Mouse (Mus musculus) brown adipose tissue, adult 24 weeks (tissue): ENCODE measurements around the gene Foxk1. TPM values are rescaled to one million over a fixed set of nuclear protein-coding genes. Genes with fewer than 3 reads are reported as not detected.

Experiments
- H3K27ac ChIP-seq: fragments of 200-500 bp; replicated peaks from 2 replicates; pipeline ENCODE4 v1.5.1; 2012; ENCODE audit warnings: low read depth, mild to moderate bottlenecking, low read length
- H3K4me1 ChIP-seq: fragments of 200-500 bp; 2 replicates; pipeline ENCODE4 v1.6.1; 2012; ENCODE audit warnings: low read length, mixed read lengths; ENCODE audit not compliant: control insufficient read depth, insufficient read depth, insufficient read length
- H3K4me3 ChIP-seq: fragments of 200-500 bp; 2 replicates; pipeline ENCODE4 v1.5.1; 2012; ENCODE audit warnings: low read depth, mild to moderate bottlenecking, low read length, moderate library complexity; ENCODE audit not compliant: insufficient read depth
- polyA plus RNA-seq: library from polyadenylated mRNA; stranded (reverse); fragments of >200 nt; gene quantifications from 2 replicates; pipeline ENCODE4 v1.2.4, GENCODE M21; 2012; ENCODE audit not compliant: missing spikeins, insufficient read depth, insufficient read length

Gene Foxk1
- 7.1 and 8.0 TPM in 2 replicates for polyA plus RNA-seq

DNA sequence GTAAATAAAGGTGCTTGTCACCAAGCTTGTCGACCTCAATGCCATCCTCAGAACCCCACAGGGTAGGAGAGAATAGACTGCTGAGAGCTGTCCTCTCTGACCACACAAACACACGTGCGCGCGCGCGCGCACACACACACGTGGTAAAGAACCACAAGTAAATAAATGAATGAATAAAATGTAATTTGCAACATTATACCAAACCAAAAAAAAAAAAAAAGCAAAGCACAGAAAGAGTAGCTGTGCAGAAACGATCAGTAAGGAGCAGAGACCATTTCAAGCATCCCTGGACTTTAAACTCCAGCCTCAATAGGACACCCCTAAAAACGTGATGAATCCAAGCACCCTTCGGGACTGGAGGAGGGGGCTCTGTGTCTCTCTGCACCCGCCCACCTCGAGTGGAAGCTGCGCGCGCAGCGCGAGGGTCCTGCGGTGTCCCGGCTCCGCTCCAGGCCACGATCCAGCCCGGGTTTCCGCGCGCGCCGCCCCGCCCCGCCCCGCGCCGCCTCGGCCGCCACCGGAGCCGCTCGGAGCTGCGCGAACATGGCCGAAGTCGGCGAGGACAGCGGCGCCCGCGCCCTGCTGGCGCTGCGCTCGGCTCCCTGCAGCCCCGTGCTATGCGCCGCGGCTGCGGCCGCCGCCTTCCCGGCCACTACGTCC is at the start of gene Foxk1:
Gene Foxk1, plus strand, starts transcription at position 517 of the 660 bp plus-strand sequence.
- H3K4me1 ChIP-seq = peaks cover 18% of the 10 kb centered on the region
- peak within 1 kb of the TSS; percentile 98 for H3K4me3 ChIP-seq
- H3K27ac ChIP-seq = peak within 1 kb of the TSS; percentile 38

DNA sequence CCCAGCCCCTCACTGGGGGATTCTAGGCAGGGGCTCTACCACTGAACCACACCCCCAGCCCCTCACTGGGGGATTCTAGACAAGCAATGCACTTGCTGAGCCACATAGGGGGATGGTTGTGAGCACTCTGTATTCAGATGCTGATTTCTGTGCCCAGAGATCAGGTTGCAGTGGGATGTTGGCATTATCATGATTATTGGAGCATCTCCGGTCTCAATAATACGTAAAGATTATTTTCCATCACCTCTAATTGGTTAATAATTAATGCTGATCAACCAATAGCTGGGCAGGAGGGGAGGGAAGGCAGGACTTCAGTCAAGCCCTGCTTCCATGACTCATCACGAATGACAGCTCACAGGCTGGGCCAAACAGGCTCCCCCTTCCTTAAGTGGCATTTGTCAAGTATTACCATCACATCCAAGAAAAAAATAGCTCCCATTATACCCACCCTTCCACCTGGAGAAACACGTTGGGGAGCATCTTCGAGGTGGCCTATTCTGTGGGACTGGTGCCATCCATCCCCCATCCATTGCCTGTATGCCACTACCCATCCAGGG is 48.9 kb upstream of the Foxk1 start:
- Histone ChIP-seq H3K4me3 (no peak overlapping the region), H3K27ac (no peak overlapping the region)

DNA sequence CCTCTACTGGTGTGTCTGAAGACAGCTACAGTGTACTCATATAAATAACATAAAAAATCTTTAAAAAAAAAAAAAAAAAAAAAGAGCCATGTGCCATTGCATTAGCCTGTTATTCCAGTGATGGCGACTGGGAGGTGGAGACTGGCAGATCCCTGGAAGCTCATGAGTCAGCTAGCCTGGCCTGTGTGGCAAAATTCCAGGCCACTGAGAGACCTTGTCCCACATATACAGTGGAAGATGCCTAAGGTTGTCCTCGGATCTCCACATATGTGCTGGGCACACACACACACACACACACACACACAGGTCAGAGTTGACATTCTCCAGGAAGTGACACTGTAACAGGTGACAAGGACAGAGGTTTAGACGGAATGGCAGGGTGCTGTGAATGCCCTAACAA is 46.2 kb upstream of the Foxk1 start:
- Histone ChIP-seq H3K4me3 (no peak overlapping the region), H3K27ac (no peak overlapping the region), H3K4me1 (no peaks in the 10 kb centered on the region)

More for the DNA sequence above, 48.9 kb upstream of the Foxk1 start:
- no peaks in the 10 kb centered on the region for H3K4me1 ChIP-seq

DNA sequence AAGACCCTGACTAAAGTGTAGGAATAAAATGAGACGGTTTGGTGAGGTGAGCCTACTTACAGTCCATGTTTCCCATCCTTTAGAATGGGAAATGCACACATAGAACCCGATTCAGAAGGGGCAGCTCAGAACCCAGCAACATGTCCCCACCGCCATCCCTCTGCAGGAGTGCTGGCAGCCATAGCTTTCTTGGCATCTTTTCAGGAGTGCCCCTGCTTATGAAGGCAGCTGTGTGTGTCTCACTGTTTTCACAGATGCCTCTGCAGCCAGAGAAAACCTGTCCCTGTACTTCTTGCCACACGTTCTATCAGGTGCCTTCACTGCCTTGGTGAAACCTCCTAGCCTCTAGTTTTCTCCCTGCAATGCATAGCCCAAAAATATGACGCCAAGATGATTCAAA is 40.1 kb upstream of the Foxk1 start:
- Histone ChIP-seq H3K4me1 (no peaks in the 10 kb centered on the region), H3K4me3 (no peak overlapping the region), H3K27ac (no peak overlapping the region)

DNA sequence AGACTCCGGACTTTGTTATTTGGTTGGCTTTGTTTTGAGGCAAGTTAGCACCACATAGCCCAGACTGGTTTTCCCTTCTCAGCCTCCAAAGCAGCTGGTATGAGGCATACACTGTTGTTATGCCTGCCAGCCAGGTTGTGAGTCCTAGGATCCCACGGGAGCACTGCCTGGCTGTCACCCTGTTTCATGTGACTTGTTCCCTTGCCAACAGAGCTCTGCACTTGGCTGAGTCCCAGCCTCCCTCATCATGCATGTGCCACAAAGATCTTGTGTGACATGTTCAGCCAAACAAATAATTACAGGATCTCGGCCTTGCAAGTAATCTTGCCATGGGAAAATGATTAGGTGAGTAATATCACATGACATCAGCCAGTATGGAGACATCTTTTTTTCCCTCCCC is 38.4 kb upstream of the Foxk1 start:
- no peak overlapping the region for H3K27ac ChIP-seq
- H3K4me1 ChIP-seq = 0 out of 2 replicates have a peak, but pooled peaks cover 3% of the 10 kb centered on the region
- H3K4me3 ChIP-seq = no peak overlapping the region

DNA sequence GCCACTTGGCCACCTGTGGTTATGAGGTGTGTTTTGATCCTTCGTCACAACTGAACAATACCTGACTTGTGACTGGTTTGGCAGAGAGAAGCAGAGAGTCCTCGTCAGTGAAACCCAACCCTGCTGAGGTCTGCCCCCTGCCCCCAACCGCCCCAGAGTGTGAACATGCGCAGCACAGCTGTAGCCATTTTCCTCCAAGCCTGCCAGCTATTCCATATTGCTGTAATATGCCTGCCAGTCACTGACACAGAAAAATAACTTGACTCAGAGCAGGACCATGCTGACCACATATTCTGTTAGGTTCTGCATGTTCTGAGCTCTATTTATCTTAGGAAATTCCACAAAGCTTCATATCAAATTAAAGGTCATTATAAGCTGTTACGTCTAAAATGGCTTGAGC is 37.2 kb upstream of the Foxk1 start:
- no peak overlapping the region for H3K27ac ChIP-seq
- 0 out of 2 replicates have a peak, but pooled peaks cover 3% of the 10 kb centered on the region for H3K4me1 ChIP-seq
- no peak overlapping the region for H3K4me3 ChIP-seq

DNA sequence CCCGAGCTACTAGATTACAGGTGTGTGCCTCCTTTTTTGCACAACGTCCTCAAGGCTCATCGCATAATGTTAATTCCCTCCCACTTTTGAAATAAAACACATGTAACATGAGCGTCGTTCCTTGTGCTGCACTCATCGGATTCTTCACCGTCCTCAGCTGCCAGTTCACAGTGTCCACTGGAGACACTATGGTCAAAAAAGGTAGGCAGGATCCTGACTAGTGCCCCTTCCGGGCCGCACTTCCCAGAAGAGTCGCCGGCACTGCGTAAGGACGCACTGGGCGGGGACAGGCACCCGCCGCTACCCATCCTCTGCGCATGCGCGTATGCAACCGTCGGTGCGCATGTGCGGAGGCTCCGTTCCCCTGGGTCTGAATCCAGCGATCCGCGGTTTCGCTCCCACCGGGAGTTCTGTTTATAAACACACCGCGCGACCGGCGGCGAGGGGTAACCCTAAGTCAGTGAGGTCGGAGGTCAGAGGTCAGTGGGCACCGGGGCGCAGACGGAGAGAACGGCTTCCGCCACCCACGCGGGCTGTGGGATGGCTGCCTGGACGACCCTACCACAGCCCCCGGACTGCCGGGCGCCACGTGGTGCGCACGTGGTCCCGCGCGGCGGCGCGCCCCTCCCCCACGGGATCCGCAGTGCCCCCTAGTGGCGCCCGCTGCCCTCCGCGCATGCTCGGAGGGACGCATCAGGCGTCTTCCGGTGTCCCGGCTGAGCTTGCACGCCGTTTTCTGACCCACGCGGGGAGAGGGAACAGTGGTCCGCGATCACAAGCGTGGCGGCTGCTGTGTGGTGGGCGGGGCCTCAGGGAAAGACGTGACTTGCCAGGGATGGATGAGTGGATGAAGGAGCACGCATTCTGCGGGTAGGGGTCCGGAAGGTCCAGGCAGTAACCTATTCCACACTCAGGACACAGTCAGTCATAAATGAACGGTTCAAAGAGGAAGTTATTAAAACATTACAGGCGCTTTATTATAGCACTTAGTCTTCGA is 33.9 kb upstream of the Foxk1 start:
- peak overlapping the region; percentile 83 for H3K4me3 ChIP-seq
- H3K4me1 ChIP-seq = 0 out of 2 replicates have a peak, but pooled peaks cover 3% of the 10 kb centered on the region
- peak overlapping the region; percentile 88 for H3K27ac ChIP-seq

DNA sequence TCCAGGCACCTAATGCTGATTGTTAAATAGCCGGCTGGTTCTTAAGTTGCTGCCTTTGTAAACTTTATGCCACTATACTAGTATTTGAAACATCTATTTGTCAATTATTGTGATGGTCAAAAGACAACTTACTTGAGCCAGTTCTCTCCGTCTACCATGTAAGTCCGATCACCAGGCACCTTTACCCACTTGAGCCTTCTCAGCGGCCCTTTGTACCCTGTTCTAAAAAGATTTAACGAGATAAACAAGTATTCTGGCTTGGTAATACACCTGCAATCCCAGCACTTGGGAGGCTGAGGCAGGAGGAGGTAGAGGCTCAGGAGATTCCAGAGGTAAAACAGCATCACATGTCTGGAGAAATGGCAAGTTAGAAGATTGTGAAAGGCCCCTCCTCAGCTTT is 33.2 kb upstream of the Foxk1 start:
- H3K4me1 ChIP-seq = 0 out of 2 replicates have a peak, but pooled peaks cover 3% of the 10 kb centered on the region
- peak overlapping the region; percentile 83 for H3K4me3 ChIP-seq
- peak overlapping the region; percentile 81 for H3K27ac ChIP-seq

DNA sequence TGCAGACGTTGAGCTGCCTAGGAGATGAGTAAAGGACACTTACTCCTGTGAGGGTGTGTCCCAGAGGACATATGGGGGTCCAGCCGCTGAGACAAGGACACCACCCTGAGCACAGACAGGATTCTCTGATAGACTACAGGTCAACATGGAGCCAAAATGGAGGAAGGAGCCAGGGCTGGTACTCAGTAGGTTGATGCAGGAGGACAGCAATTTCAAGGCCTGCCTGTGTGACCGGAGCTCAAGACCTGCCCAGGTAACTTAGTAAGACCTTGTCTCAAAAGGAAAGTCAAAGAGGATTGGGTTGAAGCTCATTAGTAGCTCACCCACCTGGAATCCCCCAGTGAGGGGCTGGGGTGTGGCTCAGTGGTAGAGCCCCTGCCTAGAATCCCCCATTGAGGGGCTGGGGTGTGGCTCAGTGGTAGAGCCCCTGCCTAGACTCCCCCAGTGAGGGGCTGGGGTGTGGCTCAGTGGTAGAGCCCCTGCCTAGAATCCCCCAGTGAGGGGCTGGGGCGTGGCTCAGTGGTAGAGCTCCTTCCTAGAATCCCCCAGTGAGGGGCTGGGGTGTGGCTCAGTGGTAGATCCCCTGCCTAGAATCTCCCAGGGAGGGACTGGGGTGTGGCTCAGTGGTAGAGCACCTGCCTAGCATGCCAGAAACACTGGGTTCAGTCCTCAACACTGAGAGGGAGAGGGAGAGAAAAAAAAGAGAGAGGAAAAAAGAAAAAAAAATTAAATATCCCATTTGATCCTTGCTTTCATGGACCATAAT is 30.7 kb upstream of the Foxk1 start:
- no peak overlapping the region for H3K27ac ChIP-seq
- H3K4me3 ChIP-seq = no peak overlapping the region
- H3K4me1 ChIP-seq = 0 out of 2 replicates have a peak, but pooled peaks cover 3% of the 10 kb centered on the region

DNA sequence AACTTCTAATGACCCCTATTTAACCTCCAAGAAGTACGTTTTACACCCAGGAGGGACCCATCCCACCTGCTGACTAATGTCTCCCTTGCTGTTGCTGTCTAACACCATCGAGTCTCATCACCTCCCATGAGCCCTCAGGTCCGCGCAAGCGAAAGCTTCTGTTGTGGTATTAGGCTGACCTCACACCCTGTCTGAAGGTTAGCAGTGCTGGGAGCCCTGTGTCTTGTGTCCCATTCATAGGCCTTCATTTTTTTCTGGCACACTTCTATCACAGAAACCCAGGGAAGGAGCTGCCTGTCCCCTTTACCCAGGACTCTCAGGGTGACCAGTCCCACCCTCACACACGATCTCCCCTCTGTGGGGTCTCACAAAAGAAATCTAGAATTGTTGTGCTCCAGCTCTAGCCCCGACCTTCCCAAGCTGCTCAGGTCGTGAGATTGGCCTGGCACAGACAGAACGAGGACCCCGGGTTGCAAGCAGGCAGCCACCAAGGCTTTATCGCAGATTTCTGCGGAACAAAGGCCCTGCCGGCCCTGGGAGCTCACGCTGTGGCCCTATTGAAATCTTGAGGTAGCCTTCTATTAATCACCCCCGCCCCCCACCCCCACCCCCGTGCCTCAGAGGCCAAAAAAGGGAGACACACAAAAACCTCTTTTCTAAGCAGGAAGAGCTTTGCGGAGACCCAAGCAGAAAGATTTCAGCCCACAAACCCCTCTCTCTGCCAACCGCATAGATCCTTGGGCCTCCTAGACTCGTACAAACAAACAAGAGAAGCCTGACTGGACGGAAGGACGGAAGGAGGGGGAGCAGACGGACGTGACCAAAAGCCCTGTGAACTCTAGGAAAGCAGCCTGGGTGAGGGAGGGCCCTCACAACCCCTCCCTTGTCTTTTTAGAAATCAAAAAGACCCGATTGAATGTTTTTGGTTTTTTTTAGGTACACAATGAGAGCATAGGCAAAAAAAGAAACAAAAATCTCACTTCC is 29.8 kb upstream of the Foxk1 start:
- Histone ChIP-seq H3K27ac (no peak overlapping the region), H3K4me3 (no peak overlapping the region), H3K4me1 (0 out of 2 replicates have a peak, but pooled peaks cover 3% of the 10 kb centered on the region)

DNA sequence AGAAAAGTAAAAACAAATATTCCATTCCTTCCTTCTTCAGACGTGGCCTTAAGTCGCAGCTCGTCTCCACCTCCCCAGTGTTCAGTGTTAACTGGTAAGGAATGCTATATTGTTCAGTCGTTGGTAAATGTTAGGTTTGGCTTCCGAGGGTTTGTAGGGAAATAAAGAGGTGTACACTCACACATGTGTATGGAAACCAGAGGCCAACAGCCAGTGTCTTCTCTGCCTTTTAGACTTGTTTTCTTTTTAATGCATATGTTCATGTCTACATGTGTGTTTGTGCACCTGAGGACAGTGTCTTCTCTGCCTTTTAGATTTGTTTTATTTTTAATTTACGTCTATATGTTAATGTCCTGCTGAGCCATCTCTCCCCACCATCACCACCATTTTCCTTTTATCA is 29.1 kb upstream of the Foxk1 start:
- Histone ChIP-seq H3K4me3 (no peak overlapping the region), H3K27ac (no peak overlapping the region)

DNA sequence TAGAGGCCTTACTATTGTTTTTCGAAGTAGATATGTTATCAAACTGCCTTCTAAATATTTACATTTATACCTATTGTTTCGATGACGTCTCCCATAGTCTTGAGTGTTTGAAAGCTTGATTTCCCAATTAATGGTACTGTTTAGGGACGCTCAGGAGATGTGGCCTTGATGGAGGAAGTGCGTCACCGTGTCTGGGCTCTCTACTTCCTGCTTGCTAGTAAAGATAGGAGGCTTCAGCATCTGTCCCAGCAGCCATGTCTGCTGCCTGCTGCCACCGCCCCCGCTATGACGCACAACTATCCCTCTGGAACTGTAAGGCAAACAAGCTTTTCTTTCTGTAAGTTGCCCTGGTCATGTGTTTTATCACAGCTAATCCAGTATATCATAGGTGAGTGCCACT is 27.0 kb upstream of the Foxk1 start:
- Histone ChIP-seq H3K4me1 (no peaks in the 10 kb centered on the region; the same call in 1 of the 2 replicates), H3K27ac (no peak overlapping the region), H3K4me3 (no peak overlapping the region)

More for the DNA sequence above, 29.1 kb upstream of the Foxk1 start:
- H3K4me1 ChIP-seq = no peaks in the 10 kb centered on the region

DNA sequence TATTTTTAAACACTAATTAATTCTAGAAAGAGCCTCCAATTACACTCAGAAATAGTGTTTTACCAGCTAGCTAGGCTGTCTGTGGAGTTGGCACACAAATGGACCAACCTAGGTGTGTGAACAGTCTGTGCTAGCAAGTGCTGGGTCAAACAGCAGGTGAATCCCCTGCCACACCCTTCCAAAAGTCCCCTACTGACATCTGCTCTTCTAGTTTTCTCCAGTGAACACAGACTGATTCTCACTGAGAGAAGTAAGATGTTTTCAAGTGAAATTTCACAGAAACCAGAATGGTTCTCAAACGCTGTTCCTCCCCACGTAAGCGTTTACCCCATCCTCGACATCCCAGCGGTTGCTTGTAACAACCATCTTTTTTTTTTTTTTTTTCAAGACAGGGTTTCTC is 25.7 kb upstream of the Foxk1 start:
- Histone ChIP-seq H3K4me1 (no peaks in the 10 kb centered on the region; the same call in 1 of the 2 replicates), H3K4me3 (no peak overlapping the region)

More for the DNA sequence above, 25.7 kb upstream of the Foxk1 start:
- no peak overlapping the region for H3K27ac ChIP-seq
